Mouse (Mus musculus) CH12.LX (cell line): ENCODE data around the gene Fam222a.

Source experiments
- NELFE ChIP-seq: IDR thresholded peaks from 2 replicates; pipeline ENCODE4 v1.6.1; 2011; ENCODE audit warnings: low read depth, low read length, improper control_type of control experiment
- POLR2A ChIP-seq: IDR thresholded peaks from 2 replicates; pipeline ENCODE4 v1.6.1; 2011; ENCODE audit warnings: low read depth, mild to moderate bottlenecking, improper control_type of control experiment, low read length

DNA sequence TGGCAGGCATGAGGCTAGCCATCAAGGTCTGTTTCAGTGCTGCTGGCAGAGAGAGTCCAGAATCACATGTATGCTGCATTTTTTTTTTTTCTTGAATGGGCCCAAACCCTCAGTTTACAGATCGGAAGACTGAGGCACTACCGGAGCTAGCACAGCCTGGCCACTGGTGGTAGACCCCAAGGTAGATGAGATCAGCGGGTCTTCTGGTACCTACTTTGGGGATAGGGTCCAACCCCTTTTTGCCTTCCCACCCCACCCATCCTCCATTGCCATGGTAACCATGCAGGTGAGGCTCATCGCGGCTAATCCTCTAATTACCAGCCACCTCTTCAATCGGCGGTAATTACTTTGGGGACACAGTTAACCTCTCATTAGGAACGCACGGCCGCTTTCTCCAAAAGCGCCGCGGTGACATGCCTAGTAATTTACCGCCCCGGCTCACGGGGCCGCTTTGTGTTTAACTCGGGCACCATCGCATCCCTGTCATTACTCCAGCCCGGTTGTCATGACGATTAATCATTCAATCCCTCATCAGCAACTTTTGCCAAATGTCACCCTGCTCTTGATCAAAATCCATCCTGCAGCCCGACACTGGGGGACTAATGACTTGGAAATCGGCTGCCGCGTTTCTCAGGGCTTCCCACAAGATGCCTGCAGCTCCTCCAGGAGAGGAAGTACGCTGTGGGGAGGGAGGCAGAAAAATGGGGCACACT, 30.4 kb upstream of the Fam222a start:
- TF ChIP-seq POLR2A (no peak), NELFE (no peak)
